Mouse (Mus musculus): ENCODE measurements at regions not wholly inside any gene's neighbourhood (a gene's known extent, or its start where the extent isn't known, plus 50 kb on each side); places are given as distances from the start of the nearest gene placed in this dataset.

- H3K36me3 ChIP-seq (ENCODE audit: control insufficient read depth, insufficient read depth): no peaks in the 10 kb centered on the region
- H3K4me1 ChIP-seq (replicated peaks; ENCODE audit: control insufficient read depth, insufficient read depth, low read length): no peaks in the 10 kb centered on the region
- no peaks in the 10 kb centered on the region for H3K27me3 ChIP-seq (replicated peaks; ENCODE audit: control insufficient read depth, insufficient read depth, low read length)
- WGBS: 67% methylated on average over 5 of the region's 5 CpGs
- H3K4me2 ChIP-seq (replicated peaks; ENCODE audit: low read depth): no peak overlapping the region
- H3K9me3 ChIP-seq (ENCODE audit: control insufficient read depth): no peaks in the 10 kb centered on the region
- no peak overlapping the region for H3K9ac ChIP-seq (ENCODE audit: low read depth, low read length)
- no peak for ATAC-seq
- TF ChIP-seq CTCF (IDR thresholded peaks at IDR 0.05; ENCODE audit: low read depth): no peak
- H3K4me3 ChIP-seq (ENCODE audit: low read depth, low read length): no peak overlapping the region
- no peak overlapping the region for H3K27ac ChIP-seq (ENCODE audit: low read depth, low read length)
These were observed 417.6 kb upstream of the Zeb2 start for GRCm38 (mm10) chr2:45534806-45535205.

GRCm38 (mm10) chr2:45522310-45522709, 405.1 kb upstream of the Zeb2 start:
- Histone ChIP-seq H3K36me3 (ENCODE audit: control insufficient read depth, insufficient read depth) (no peaks in the 10 kb centered on the region), H3K4me2 (replicated peaks; ENCODE audit: low read depth) (no peak overlapping the region), H3K9me3 (ENCODE audit: control insufficient read depth) (no peaks in the 10 kb centered on the region), H3K4me1 (replicated peaks; ENCODE audit: control insufficient read depth, insufficient read depth, low read length) (0 out of 2 replicates have a peak, but pooled peaks cover 4% of the 10 kb centered on the region), H3K4me3 (ENCODE audit: low read depth, low read length) (no peak overlapping the region), H3K9ac (ENCODE audit: low read depth, low read length) (no peak overlapping the region), H3K27ac (ENCODE audit: low read depth, low read length) (no peak overlapping the region), H3K27me3 (replicated peaks; ENCODE audit: control insufficient read depth, insufficient read depth, low read length) (no peaks in the 10 kb centered on the region)
- no peak for TF ChIP-seq CTCF (IDR thresholded peaks at IDR 0.05; ENCODE audit: low read depth)
- 38% methylated on average over 5 of the region's 5 CpGs for WGBS
- ATAC-seq: peak; percentile 74

GRCm38 (mm10) chr2:45519550-45520152, 402.5 kb upstream of the Zeb2 start:
- Histone ChIP-seq H3K9me3 (ENCODE audit: control insufficient read depth) (no peaks in the 10 kb centered on the region), H3K9ac (ENCODE audit: low read depth, low read length) (no peak overlapping the region), H3K27ac (ENCODE audit: low read depth, low read length) (no peak overlapping the region), H3K4me1 (replicated peaks; ENCODE audit: control insufficient read depth, insufficient read depth, low read length) (0 out of 2 replicates have a peak, but pooled peaks cover 4% of the 10 kb centered on the region), H3K36me3 (ENCODE audit: control insufficient read depth, insufficient read depth) (no peaks in the 10 kb centered on the region), H3K27me3 (replicated peaks; ENCODE audit: control insufficient read depth, insufficient read depth, low read length) (no peaks in the 10 kb centered on the region), H3K4me3 (ENCODE audit: low read depth, low read length) (no peak overlapping the region), H3K4me2 (replicated peaks; ENCODE audit: low read depth) (no peak overlapping the region)
- ATAC-seq: peak; percentile 90
- no peak for TF ChIP-seq CTCF (IDR thresholded peaks at IDR 0.05; ENCODE audit: low read depth)
- 19% methylated on average over 4 of the region's 4 CpGs for WGBS

- no peak for TF ChIP-seq CTCF (IDR thresholded peaks at IDR 0.05; ENCODE audit: low read depth)
- Histone ChIP-seq H3K27me3 (replicated peaks; ENCODE audit: control insufficient read depth, insufficient read depth, low read length) (no peaks in the 10 kb centered on the region), H3K9me3 (ENCODE audit: control insufficient read depth) (no peaks in the 10 kb centered on the region), H3K4me1 (replicated peaks; ENCODE audit: control insufficient read depth, insufficient read depth, low read length) (no peaks in the 10 kb centered on the region), H3K4me2 (replicated peaks; ENCODE audit: low read depth) (no peak overlapping the region; the same call in 1 of the 2 replicates), H3K4me3 (ENCODE audit: low read depth, low read length) (no peak overlapping the region), H3K36me3 (ENCODE audit: control insufficient read depth, insufficient read depth) (no peaks in the 10 kb centered on the region), H3K9ac (ENCODE audit: low read depth, low read length) (no peak overlapping the region), H3K27ac (ENCODE audit: low read depth, low read length) (no peak overlapping the region)
- 29% methylated on average over 4 of the region's 4 CpGs for WGBS
- ATAC-seq: no peak
These were observed 397.3 kb upstream of the Zeb2 start for GRCm38 (mm10) chr2:45514290-45515180.

GRCm38 (mm10) chr2:45512852-45513251, 395.7 kb upstream of the Zeb2 start:
- H3K27ac ChIP-seq (ENCODE audit: low read depth, low read length): no peak overlapping the region
- no peaks in the 10 kb centered on the region for H3K4me1 ChIP-seq (replicated peaks; ENCODE audit: control insufficient read depth, insufficient read depth, low read length)
- no peak for TF ChIP-seq CTCF (IDR thresholded peaks at IDR 0.05; ENCODE audit: low read depth)
- no peak overlapping the region for H3K4me2 ChIP-seq (replicated peaks; ENCODE audit: low read depth)
- H3K4me3 ChIP-seq (ENCODE audit: low read depth, low read length): no peak overlapping the region
- H3K36me3 ChIP-seq (ENCODE audit: control insufficient read depth, insufficient read depth): no peaks in the 10 kb centered on the region
- no peak overlapping the region for H3K9ac ChIP-seq (ENCODE audit: low read depth, low read length)
- no peak for ATAC-seq
- no peaks in the 10 kb centered on the region for H3K27me3 ChIP-seq (replicated peaks; ENCODE audit: control insufficient read depth, insufficient read depth, low read length)
- H3K9me3 ChIP-seq (ENCODE audit: control insufficient read depth): no peaks in the 10 kb centered on the region

GRCm38 (mm10) chr2:45511791-45512190, 394.6 kb upstream of the Zeb2 start:
- no peaks in the 10 kb centered on the region for H3K4me1 ChIP-seq (replicated peaks; ENCODE audit: control insufficient read depth, insufficient read depth, low read length)
- no peaks in the 10 kb centered on the region for H3K9me3 ChIP-seq (ENCODE audit: control insufficient read depth)
- no peak for TF ChIP-seq CTCF (IDR thresholded peaks at IDR 0.05; ENCODE audit: low read depth)
- no peaks in the 10 kb centered on the region for H3K27me3 ChIP-seq (replicated peaks; ENCODE audit: control insufficient read depth, insufficient read depth, low read length)
- ATAC-seq: no peak
- 90% methylated on average over 3 of the region's 3 CpGs for WGBS
- H3K4me3 ChIP-seq (ENCODE audit: low read depth, low read length): no peak overlapping the region
- H3K4me2 ChIP-seq (replicated peaks; ENCODE audit: low read depth): no peak overlapping the region
- no peak overlapping the region for H3K9ac ChIP-seq (ENCODE audit: low read depth, low read length)
- no peaks in the 10 kb centered on the region for H3K36me3 ChIP-seq (ENCODE audit: control insufficient read depth, insufficient read depth)
- H3K27ac ChIP-seq (ENCODE audit: low read depth, low read length): no peak overlapping the region
